Mouse (Mus musculus): Measurements from ENCODE around the gene Kazald1. TPM values are rescaled to one million over a fixed set of nuclear protein-coding genes. Genes with fewer than 3 reads are reported as not detected.

Gene Kazald1
- total and polyA plus RNA-seq, 3 experiments, result 0.27 to 1.2 (median 0.44) TPM

GRCm38 (mm10) chr19:45075323-45076035 is 438 bp downstream of the Kazald1 start (continued):
- TF ChIP-seq MEF2A (IDR thresholded peaks at IDR 0.05; ENCODE audit: borderline replicate concordance, low read depth, low read length) (no peak), RAD21 (IDR thresholded peaks at IDR 0.05; ENCODE audit: low read depth, low read length) (no peak), POLR2A (IDR thresholded peaks at IDR 0.05; ENCODE audit: low read depth, low read length) (peak; percentile 66), MXI1 (IDR thresholded peaks at IDR 0.05; ENCODE audit: low read depth, low read length) (no peak), ZNF384 (IDR thresholded peaks at IDR 0.05; ENCODE audit: low read depth, low read length) (no peak), HCFC1 (IDR thresholded peaks at IDR 0.05; ENCODE audit: low read depth, low read length) (peak; percentile 17), CHD1 (IDR thresholded peaks at IDR 0.05; ENCODE audit: low read depth, low read length) (peak; percentile 77; the same call in 1 of the 2 replicates), ELF1 (IDR thresholded peaks at IDR 0.05; ENCODE audit: low read depth, low read length) (no peak), MAX (IDR thresholded peaks at IDR 0.05; ENCODE audit: low read length) (no peak), CHD2 (IDR thresholded peaks at IDR 0.05; ENCODE audit: low read length) (no peak), MYC (IDR thresholded peaks at IDR 0.05; ENCODE audit: low read depth, low read length) (0 out of 2 replicates have a peak, but pooled peaks have one; percentile 46), SMC3 (IDR thresholded peaks at IDR 0.05; ENCODE audit: low read depth, low read length) (no peak), NRF1 (IDR thresholded peaks at IDR 0.05; ENCODE audit: low read depth, low read length) (no peak), ZMIZ1 (IDR thresholded peaks at IDR 0.05; ENCODE audit: low read depth, low read length) (peak; percentile 93), EP300 (IDR thresholded peaks at IDR 0.05; ENCODE audit: low read length) (no peak), JUN (IDR thresholded peaks at IDR 0.05; ENCODE audit: insufficient read depth, low read depth, low read length) (no peak), GABPA (IDR thresholded peaks at IDR 0.05; ENCODE audit: insufficient replicate concordance, low read depth, low read length) (no peak), POLR2AphosphoS2 (IDR thresholded peaks at IDR 0.05; ENCODE audit: low read depth, low read length) (no peak), ETS1 (conservative IDR thresholded peaks at IDR 0.05; ENCODE audit: low read depth, low read length) (0 out of 2 replicates have a peak, but pooled peaks have one; percentile 19), MAZ (IDR thresholded peaks at IDR 0.05; ENCODE audit: low read depth, low read length) (no peak), TBP (conservative IDR thresholded peaks at IDR 0.05; ENCODE audit: low read depth, low read length) (no peak; the same call in 1 of the 2 replicates), USF1 (IDR thresholded peaks at IDR 0.05; ENCODE audit: low read depth, low read length) (no peak), TCF12 (IDR thresholded peaks at IDR 0.05; ENCODE audit: low read depth, low read length) (peak; percentile 41)

- Histone ChIP-seq H3K4me2 (ENCODE audit: insufficient read depth, low read depth, poor library complexity, severe bottlenecking) (peak overlapping the region; percentile 88), H3K27me3 (replicated peaks) (peaks cover 50% of the 10 kb centered on the region), H3K9me3 (replicated peaks; ENCODE audit: low read length) (peaks cover 15% of the 10 kb centered on the region), H3K27ac (ENCODE audit: insufficient read depth, low read depth) (no peak overlapping the region), H3K79me2 (replicated peaks; ENCODE audit: control insufficient read depth, extremely low read depth, insufficient read depth, poor library complexity, severe bottlenecking) (no peaks in the 10 kb centered on the region), H3K9ac (ENCODE audit: insufficient read depth, low read depth) (peak overlapping the region; percentile 92; the same call in 1 of the 2 replicates), H3K36me3 (replicated peaks in 1 of 2; ENCODE audit: control insufficient read depth in 1 of 2, insufficient read depth in 1 of 2, low read length in 1 of 2) (no peaks in the 10 kb centered on the region), H3K4me1 (ENCODE audit: control insufficient read depth in 1 of 2, insufficient read depth in 2 of 2) (peaks cover 2 to 31% of the 10 kb centered on the region in 2 experiments; a peak in 2 of 4 replicates), H3K4me3 (replicated peaks in 1 of 3; ENCODE audit: low read depth in 2 of 3, low read length in 2 of 3, poor library complexity in 1 of 3) (peak overlapping the region in 2 of 3 experiments; percentile 64 to 65)
- dilution Hi-C loops (cut with MboI; ENCODE audit: extremely low pct_ligation_motif_present, extremely low pct_unique_long_range_greater_than_20kb, low sequenced_read_pairs), result no loop called here
- in situ Hi-C loops (cut with MboI; ENCODE audit: low pct_ligation_motif_present, low pct_unique_long_range_greater_than_20kb, low sequenced_read_pairs), result no loop called here
- DNase-seq (ENCODE audit: extremely low read depth), result no peak
- TF ChIP-seq ZNF384 (IDR thresholded peaks at IDR 0.05; ENCODE audit: low read depth, low read length) (peak; percentile 26; the same call in 1 of the 2 replicates), JUN (IDR thresholded peaks at IDR 0.05; ENCODE audit: insufficient read depth, low read depth, low read length) (no peak), MEF2A (IDR thresholded peaks at IDR 0.05; ENCODE audit: borderline replicate concordance, low read depth, low read length) (no peak), NRF1 (IDR thresholded peaks at IDR 0.05; ENCODE audit: low read depth, low read length) (peak; percentile 46; the same call in 1 of the 2 replicates)
Measured at GRCm38 (mm10) chr19:45076036-45076575, 1.1 kb downstream of the Kazald1 start.

All from CH12.LX (cell line).